Mouse (Mus musculus) hematopoietic stem cell, adult 5-6 weeks (primary cell): Measurements from ENCODE around the gene Rnf39. TPM values are rescaled to one million over a fixed set of nuclear protein-coding genes. Genes with fewer than 3 reads are reported as not detected.
"Not testable (repeated sequence)": the region's sequence is repeated elsewhere in the genome, so short reads cannot be mapped to it uniquely, and the experiment has no call there.

Source experiments
- ATAC-seq, 2 experiments: fragments of 125-278 bp in 1 of 2; replicated peaks in 1 of 2; 2 replicates each; pipeline ENCODE4 v1.8.0; 2016 to 2017; ENCODE audit warnings: inconsistent platforms in 2 of 2, mild to moderate bottlenecking in 2 of 2, moderate number of reproducible peaks in 2 of 2, low read depth in 1 of 2, moderate TSS enrichment in 1 of 2; ENCODE audit not compliant: low FRiP score in 2 of 2, poor library complexity in 2 of 2, severe bottlenecking in 2 of 2, insufficient read depth in 1 of 2, low TSS enrichment in 1 of 2
- total RNA-seq: library from RNA; stranded (forward); fragments of 172-1452, 232-1000 nt; gene quantifications from 2 replicates; pipeline ENCODE4 v1.2.3, GENCODE M21; 2017

The Rnf39 gene
- total RNA-seq, 1 experiment from 2014 or later: not detected

DNA sequence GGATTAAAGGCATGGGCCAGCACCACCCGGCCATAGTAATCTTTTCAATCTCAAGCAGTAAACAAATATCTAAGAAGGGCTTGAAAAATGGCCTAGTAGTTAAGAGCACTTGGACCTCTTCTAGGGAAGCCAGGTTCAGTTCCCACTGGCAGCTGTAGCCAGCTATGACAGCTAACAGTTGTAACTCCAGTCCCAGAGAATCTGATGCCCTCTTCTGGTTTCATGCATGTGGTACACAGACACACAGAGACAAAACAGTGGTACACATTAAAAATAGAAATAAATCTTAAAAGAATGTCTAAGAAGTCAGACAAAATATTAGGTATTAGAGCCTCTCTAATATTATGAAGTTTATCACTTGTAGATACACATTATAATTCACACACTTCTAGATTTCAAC, 18.4 kb downstream of the Rnf39 start:
- ATAC-seq: no peak

DNA sequence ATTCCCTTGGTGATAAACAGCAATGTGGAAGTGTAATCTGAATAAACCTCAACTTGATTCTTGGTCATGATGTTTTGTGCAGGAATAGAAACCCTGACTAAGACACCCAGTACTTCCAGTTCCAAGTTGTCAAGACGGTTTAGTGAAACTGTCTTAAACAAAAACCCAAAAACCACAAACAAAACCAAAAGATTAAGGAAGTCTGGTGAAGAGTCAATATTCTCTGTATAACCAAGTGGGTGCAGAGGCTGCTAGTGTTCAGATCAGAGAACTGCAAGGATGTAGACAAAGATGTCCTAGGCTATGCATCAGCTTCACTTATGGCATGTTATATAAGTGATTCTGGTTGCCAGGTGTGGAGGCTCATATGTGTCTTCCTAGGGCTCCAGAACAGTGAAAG, 24.2 kb downstream of the Rnf39 start:
- 0 out of 4 replicates have a peak, but pooled peaks of 1 of the 2 experiments have one; percentile 33 for ATAC-seq

DNA sequence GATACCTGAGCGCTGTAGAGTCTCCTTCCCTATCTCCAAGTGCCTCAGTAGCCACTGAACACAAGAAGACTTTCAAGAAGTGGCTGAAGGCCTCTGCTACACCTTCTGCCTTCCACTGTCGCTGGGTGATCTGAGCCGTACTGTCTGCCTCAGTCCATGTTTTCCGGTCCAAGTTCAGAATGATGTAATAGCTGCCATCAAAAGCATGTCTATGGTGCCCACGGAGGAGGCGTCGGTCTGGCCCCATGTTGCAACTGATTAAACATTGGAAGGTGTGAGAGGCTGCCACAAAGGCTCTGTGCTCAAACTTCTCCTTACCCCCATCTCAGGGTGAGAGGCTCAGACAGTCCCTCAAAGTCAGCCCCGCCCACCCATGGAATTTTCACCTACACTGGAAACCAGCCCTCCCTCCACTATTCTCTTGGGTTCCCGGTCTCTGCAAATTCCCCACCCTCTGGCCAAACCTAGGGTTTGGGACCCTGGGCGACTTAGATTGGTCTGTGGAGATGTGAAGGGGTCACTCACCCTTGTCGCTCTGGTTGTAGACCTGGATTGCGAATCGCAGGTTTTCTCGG, 27.7 kb downstream of the Rnf39 start:
- no peak for ATAC-seq

DNA sequence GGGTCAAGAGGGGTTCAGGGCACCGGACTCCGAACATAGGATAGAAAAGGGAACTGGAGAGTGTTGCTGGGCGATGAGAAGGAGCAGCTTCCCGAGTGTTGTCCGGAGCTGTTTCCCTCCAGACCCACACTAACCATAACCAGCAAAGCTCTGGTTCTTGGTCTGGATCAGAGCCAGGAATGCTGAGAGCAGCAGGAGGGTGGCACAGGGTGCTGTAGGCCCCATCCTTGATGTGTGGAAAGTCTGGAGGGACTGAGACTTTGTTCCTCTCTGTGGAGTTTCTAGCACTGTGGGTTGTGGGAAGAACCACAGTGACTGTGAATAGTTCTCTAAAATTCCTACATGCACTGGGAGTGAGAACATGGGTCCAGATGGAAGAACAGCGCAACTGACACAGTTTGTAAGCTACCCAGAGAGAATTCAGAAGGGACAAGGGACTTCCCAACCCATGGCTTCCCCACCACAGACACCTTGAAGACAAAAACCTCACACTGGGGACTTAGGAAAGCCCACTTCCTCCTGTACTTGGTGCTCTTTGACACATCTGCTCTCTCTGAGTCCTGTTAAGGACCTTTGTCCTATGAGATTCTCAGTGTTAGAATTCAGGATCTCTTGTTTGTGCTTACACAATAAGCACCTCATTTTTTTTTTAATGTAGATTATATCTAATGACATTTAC, 28.6 kb downstream of the Rnf39 start:
- ATAC-seq: peak; percentile 64 to 80

DNA sequence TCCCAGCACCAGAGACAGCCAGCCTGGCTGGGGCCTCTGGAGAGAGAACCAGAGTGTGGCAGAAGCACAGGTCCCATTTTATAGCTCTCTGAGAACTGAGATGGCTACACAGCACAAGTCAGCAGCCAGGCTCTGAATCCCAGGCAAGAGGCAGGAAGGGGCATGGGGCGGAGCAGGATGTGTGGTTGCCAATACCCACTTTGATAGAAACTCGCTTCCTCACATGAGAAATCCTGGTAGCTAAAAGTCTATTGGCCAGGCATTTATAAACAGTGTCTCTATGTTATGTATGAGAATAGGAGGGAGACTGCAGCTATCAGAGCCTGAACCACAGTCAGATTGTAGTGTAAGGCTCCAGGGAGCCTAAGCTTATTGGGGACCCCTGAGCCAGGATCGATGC, 30.1 kb downstream of the Rnf39 start:
- peak; percentile 37 to 53; a peak in 3 of 4 replicates for ATAC-seq

DNA sequence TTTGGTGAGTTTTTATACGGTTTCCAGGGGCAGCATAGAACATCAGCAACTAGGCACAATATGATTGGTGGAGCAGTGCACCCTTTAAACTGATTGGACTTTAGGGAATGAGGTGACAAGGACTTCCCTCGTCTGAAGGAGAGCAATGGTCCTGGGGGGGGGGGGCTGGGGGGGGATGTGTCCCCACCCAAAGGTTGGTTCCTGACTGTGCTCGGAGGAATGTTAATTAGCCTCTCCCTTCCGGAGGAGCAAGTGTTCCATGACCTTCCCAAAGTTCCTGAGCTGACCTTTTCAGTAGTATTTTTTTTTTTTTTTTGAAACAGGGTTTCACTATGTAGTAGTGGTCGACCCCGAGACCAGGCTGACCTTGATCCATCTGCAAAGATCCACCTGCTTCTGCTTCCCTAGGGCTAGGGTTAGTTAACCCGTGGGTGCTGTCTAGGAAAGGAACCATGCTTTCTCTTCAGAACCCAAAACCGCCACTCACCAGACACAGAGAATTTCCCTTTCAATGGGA, 30.6 kb downstream of the Rnf39 start:
- no peak for ATAC-seq

DNA sequence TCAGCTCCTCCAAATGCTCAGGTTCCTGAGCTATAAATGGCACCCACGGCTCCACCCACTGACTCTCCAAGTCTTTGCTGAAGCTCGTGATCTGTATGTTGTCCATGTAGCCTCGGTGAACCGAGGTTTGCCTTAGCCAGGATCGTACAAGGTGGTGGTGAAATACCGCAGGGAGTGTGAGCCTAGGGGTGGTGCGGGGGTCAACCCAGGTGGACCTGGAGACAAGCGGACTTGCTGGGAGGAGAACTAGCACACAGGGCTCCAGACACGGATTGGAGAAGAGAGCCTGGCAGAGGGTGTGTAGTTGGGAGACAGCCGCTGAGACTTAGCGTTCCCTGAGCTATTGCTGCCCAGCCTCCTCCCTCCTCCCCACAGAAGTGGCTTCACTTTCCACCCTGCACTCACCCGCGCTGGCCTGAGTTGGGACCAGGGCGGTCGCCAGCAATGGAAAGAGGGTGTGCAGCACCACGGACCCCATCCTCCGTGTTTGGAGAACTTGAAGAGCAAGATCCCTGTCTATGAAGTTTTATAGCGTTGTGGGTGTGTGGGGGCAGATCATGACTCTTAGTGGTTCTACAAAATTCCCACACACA, 38.6 kb downstream of the Rnf39 start, which contains the start of gene 2410137M14Rik:
Gene 2410137M14Rik (minus strand): TSS at position 17 of the 593 bp plus-strand sequence.
- peak; percentile 29 to 41; a peak in 1 of 4 replicates for ATAC-seq

DNA sequence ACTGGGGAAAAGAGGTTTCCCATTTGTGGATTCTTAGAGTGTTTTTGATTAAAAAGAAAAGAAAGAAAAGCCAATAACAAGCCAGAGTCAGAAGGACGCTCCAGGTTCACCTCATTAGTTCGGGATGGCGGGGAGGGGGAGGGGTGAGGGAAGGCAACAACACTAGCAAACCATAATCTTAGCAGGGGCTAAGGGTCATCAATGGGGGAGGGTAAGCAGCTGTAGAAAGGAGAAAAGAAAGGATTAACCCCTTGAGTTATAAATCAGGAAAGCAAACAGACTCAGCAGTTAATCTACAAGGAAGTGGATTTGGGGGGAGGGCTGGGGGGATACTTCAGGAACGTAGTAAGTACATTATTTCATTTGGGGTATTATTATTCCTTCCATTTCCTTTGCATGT, 39.1 kb downstream of the Rnf39 start:
- no peak for ATAC-seq

DNA sequence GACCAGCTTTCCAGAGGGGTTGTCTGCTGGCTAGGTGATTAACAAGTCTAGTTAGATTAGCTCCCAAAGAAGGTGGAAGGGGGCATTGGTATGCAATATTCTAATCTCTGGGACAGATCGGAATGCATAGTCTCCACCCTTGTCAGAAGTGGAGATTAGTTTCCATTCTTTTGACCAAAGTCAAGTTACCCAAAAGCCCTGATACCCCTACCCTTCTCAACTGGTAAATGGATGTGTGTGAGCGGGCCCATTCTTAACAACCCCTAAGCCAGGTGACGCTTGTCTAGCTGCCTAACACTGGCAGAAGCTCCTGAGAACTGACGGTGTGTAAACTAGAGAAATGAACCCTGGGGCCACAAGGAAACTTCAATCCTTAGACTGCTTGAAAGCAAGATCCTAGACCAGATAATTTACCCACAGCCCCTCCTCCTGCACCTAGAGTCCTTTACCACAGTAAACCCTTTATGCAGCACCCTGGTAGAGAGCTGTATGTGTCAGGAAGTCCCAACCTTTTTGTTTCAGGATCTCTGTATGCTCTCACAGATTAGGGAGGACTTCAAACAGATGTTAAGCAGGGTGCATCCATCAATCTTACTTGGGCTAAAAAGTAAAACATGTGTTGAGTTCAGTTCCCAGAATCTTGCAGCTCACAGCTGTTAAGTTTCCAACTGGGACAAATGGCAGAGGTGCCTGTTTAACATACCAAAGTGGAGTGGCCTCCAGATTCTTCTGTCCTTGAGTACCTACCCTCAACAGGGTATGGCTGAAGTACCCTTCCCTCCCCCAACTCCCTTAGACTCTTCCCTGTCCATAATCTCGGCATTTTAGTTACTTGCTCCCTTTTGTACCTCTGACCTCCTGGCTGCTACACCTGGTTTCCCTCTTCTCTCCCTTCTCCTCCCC, 39.8 kb downstream of the Rnf39 start:
- peak; percentile 13 to 29; a peak in 1 of 4 replicates for ATAC-seq

DNA sequence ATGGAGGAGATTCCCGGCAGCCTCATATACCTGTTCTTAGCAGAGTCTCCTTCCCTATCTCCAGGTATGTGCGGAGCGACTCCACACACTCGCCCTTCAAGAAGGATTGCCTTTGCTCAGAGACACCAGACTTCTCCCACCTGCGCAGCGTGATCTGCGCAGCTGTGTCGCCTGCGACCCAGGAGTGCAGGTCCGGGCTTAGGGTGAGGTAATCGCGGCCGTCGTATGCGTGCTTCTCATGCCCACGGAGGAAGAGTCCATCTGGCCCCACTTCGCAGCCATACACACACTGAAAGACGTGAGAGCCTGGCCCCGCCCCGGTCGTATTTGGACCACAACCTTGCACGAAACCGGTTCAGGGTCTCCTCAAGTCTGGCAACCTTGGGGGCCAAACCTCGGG, 45.8 kb downstream of the Rnf39 start:
- ATAC-seq: peak in 1 of 2 experiments; percentile 30; a peak in 1 of 4 replicates

DNA sequence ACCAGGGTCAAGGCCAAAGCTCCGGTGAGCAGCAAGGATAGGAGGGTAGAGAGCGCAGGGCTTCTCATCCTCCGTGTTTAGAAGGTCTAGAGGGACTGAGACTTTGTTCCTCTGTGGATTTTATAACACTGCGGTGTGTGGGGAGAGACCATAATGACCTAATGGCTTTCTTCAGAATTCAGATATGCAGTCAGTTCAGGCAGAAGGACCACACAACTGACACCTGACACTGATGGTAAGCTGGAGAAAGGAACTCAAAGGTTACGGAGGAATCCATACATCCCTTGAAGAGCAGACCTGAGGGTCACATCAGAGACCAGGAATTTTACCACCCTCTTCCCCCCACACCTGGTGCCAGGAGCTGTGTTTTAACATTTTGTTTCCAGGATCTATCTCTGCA, 46.7 kb downstream of the Rnf39 start, which contains the start of gene H2-M5:
Gene H2-M5 (minus strand): TSS at position 101 of the 400 bp plus-strand sequence.
- no peak for ATAC-seq

DNA sequence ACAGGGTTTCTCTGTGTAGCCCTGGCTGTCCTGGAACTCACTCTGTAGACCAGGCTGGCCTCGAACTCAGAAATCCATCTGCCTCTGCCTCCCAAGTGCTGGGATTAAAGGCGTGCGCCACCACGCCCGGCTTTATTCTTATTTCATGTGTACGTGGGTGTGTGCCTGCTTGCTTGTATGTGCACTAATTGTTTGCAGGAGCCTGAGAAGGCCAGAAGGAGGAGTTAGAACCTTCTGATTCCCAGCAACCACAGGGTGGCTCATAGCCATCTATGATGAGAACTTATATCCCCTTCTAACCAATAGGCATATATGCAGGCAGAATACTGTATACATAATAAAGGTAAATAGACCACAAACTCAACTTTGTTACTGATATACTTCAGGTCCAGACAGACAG, 47.9 kb downstream of the Rnf39 start:
- ATAC-seq: not testable (repeated sequence)

DNA sequence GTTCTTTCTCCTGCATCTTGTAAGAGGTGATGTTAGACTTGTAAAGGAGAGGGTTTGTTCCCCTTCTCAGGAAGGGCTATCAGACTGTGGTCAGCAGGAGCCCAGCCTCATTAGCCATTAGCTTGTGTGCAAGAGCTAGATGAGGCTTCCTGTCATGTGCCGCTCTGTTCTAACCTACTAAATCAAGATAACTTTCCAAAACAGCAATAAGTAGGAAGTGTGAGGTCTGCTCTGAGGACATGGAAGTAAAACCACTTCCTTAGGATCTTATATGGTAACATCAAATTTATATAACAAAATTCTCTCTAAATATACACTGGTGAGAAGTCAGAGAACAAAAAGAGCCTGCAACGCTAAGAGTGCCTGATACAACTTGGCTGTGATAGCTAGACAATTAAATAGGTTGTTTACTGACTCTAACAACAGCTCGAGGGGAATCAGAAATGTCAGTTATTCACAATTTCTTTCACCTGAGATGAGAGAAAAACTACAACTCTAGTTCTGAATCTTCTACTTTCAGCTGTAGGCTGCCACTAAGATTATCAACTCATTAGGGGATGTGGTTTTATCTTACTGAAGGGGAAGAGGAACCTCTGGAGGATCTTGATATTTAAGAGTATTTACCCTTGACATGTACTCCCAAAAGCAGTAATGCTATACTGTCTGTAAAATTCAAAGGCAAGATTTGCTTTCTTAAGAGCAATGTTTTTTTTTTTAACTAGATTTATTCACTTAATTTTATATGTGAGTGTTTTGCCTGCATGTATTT, 49.8 kb downstream of the Rnf39 start:
- peak; percentile 71 to 74 for ATAC-seq

DNA sequence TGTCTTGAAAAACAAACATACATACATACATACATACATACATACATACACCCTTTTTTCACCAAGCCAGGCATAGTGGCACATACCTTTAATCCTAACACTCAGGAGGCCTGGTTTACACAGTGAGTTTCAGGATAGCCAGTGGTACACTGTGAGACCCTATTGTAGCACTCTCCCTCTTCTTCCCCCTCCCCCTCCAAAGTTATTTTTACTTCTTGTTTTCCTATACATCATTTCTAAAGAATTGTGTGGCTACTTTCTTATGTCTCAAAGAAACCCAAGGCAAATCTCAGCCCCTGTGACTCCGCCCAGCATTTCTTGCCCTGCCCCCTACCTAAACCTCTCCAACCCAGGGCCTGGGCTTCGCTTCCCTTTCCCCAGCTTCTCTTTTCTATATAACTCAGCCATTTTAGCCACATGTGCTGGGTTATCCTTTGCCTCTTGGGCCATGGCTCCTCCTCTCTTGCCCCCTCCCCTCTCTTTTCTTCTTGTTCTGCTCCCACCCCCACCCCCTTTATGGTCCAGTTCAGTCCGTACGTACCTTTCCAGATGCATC, 51.1 kb downstream of the Rnf39 start:
- ATAC-seq: no peak

DNA sequence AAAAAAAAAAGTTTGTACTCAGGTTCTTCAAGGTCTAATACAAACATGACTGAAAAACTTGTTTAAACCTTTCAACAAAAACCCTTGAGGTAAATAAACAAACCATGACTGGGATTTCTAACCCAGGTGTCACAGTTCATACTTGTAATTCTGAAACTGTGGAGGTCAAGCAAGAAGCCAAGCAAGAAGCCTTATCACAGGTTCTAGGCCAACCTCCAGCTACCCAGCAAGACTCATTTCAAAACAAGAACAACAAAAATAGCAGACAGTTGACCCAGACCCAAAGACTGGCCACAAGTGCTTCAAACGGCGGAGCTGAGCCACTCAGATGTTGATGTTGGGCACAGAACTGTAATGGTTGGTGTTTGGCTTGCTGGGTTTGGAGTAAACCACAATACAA, 51.8 kb downstream of the Rnf39 start:
- ATAC-seq: no peak

DNA sequence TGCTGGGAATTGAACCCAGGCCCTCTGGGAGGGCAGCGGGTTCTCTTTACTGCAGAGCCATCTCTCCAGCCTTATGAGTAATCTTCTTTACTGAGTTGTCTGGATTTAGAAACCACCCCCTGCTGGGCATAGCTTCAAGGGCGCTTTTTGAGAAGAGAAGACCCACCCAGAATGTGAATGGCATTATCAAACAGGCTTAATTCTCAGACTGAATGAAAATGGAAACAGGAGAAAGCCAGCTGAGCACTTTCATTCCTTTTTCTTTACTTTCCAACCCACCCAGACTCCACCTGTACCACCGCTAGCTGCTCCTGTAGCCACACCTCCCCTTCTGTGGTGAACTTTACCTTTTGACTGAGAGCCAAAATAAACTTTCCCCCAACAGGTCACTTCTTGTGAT, 52.7 kb downstream of the Rnf39 start:
- ATAC-seq: no peak
